Mouse (Mus musculus) adrenal gland, postnatal 10 days (tissue): Measurements from ENCODE around the gene Xiap. TPM values are rescaled to one million over a fixed set of nuclear protein-coding genes. Genes with fewer than 3 reads are reported as not detected.
A peak's percentile ranks its signal among the peaks of the same experiment; 100 is the strongest.
"Not testable (repeated sequence)": the region's sequence is repeated elsewhere in the genome, so short reads cannot be mapped to it uniquely, and the experiment has no call there.

Experiments used
- DNase-seq: peaks from one replicate; pipeline ENCODE4 v3.0.0; 2021; ENCODE audit warnings: mixed read lengths
- long read RNA-seq, 2 experiments: library from polyadenylated mRNA; stranded (forward); transcript quantifications; one replicate each; pipeline ENCODE4 v2.0.0; 2021
- total RNA-seq, 2 experiments: library from RNA; stranded (reverse); gene quantifications; 2 replicates each; pipeline ENCODE4 v1.2.3; 2021

The Xiap gene
- total RNA-seq, result 10 to 100 TPM; 55.9 to 60.1 TPM
- long read RNA-seq, experiment 1, partial matches to known transcripts, result 0 of 8 reads
- long read RNA-seq, experiment 1, other reads (novel, unspliced or antisense), result 8 of 8 reads
- long read RNA-seq, experiment 2, partial matches to known transcripts, result 1 of 4 reads
- long read RNA-seq, experiment 2, other reads (novel, unspliced or antisense), result 3 of 4 reads

GRCm38 (mm10) chrX:42059282-42060068, at the start of gene Xiap:
TSS of gene Xiap (plus strand) at chrX:42059679.
- no peak for DNase-seq

GRCm38 (mm10) chrX:42012677-42013208, 46.7 kb upstream of the Xiap start:
- no peak for DNase-seq

GRCm38 (mm10) chrX:42013776-42014175, 45.7 kb upstream of the Xiap start:
- DNase-seq, result no peak

- DNase-seq, result no peak
Observed at GRCm38 (mm10) chrX:42014502-42014901, 45.0 kb upstream of the Xiap start.

- no peak for DNase-seq
Observed at GRCm38 (mm10) chrX:42018030-42018429, 41.4 kb upstream of the Xiap start.

- no peak for DNase-seq
Observed at GRCm38 (mm10) chrX:42019441-42019840, 40.0 kb upstream of the Xiap start.

GRCm38 (mm10) chrX:42025802-42026440, 33.6 kb upstream of the Xiap start:
- not testable (repeated sequence) for DNase-seq

GRCm38 (mm10) chrX:42026981-42027380, 32.5 kb upstream of the Xiap start:
- DNase-seq, result not testable (repeated sequence)

- peak; percentile 80 for DNase-seq
Observed at GRCm38 (mm10) chrX:42033111-42033693, 26.3 kb upstream of the Xiap start.

GRCm38 (mm10) chrX:42033911-42034310, 25.6 kb upstream of the Xiap start:
- no peak for DNase-seq

- DNase-seq, result no peak
Observed at GRCm38 (mm10) chrX:42039481-42039880, 20.0 kb upstream of the Xiap start.

- peak; percentile 17 for DNase-seq
Observed at GRCm38 (mm10) chrX:42044935-42045334, 14.5 kb upstream of the Xiap start.

- no peak for DNase-seq
Observed at GRCm38 (mm10) chrX:42050652-42051643, 8.5 kb upstream of the Xiap start.

- no peak for DNase-seq
Observed at GRCm38 (mm10) chrX:42057012-42057411, 2.5 kb upstream of the Xiap start.

- no peak for DNase-seq
Observed at GRCm38 (mm10) chrX:42057873-42058272, 1.6 kb upstream of the Xiap start.

GRCm38 (mm10) chrX:42063621-42064020, 4.1 kb downstream of the Xiap start:
- DNase-seq, result no peak

GRCm38 (mm10) chrX:42065086-42065485, 5.6 kb downstream of the Xiap start:
- no peak for DNase-seq

GRCm38 (mm10) chrX:42066771-42067170, 7.3 kb downstream of the Xiap start:
- no peak for DNase-seq

- DNase-seq, result peak; percentile 80
Observed at GRCm38 (mm10) chrX:42067791-42068200, 8.3 kb downstream of the Xiap start.

GRCm38 (mm10) chrX:42068201-42068874, 8.9 kb downstream of the Xiap start:
- peak; percentile 80 for DNase-seq

GRCm38 (mm10) chrX:42068875-42069257, 9.4 kb downstream of the Xiap start:
- no peak for DNase-seq
